Mouse (Mus musculus) intestine, embryonic 14.5 days (tissue): ENCODE results near the gene Ubr1. TPM values are rescaled to one million over a fixed set of nuclear protein-coding genes. Genes with fewer than 3 reads are reported as not detected.
A peak's percentile ranks its signal among the peaks of the same experiment; 100 is the strongest.
"Not testable (repeated sequence)": the region's sequence is repeated elsewhere in the genome, so short reads cannot be mapped to it uniquely, and the experiment has no call there.

Experiments used
- ATAC-seq: fragments of 200-750 bp; cut with Nextera tagmentation; replicated peaks from 2 replicates; pipeline ENCODE4 v1.8.0; 2017; ENCODE audit warnings: low read depth, moderate number of reproducible peaks, moderate TSS enrichment, moderate library complexity; ENCODE audit not compliant: low FRiP score, low TSS enrichment
- DNase-seq: peaks from one replicate; pipeline ENCODE4 v3.0.0-alpha.2; 2018; ENCODE audit warnings: low spot score
- H3K27ac ChIP-seq: fragments of 300-500 bp; sonication (generic); 2 replicates; pipeline ENCODE4 v1.5.1; 2014; ENCODE audit warnings: low read depth, mild to moderate bottlenecking, control low read depth
- H3K27me3 ChIP-seq: fragments of 300-500 bp; sonication (generic); replicated peaks from 2 replicates; pipeline ENCODE4 v1.6.1; 2014; ENCODE audit warnings: low read length, control low read depth; ENCODE audit not compliant: control insufficient read depth, insufficient read depth
- H3K36me3 ChIP-seq: fragments of 300-500 bp; sonication (generic); 2 replicates; pipeline ENCODE4 v1.6.1; 2014; ENCODE audit warnings: low read length, control low read depth; ENCODE audit not compliant: control insufficient read depth, insufficient read depth
- H3K4me1 ChIP-seq: fragments of 300-500 bp; sonication (generic); replicated peaks from 2 replicates; pipeline ENCODE4 v1.6.1; 2014; ENCODE audit warnings: low read length, control low read depth, mixed read lengths; ENCODE audit not compliant: control insufficient read depth, insufficient read depth
- H3K4me2 ChIP-seq: fragments of 300-500 bp; sonication (generic); 2 replicates; pipeline ENCODE4 v1.6.1; 2014; ENCODE audit warnings: low read length
- H3K4me3 ChIP-seq: fragments of 300-500 bp; sonication (generic); 2 replicates; pipeline ENCODE4 v1.5.1; 2014; ENCODE audit warnings: low read depth, low read length, control low read depth, mixed read lengths
- H3K9ac ChIP-seq: fragments of 300-500 bp; sonication (generic); 2 replicates; pipeline ENCODE4 v1.6.1; 2014; ENCODE audit warnings: mild to moderate bottlenecking, low read length
- H3K9me3 ChIP-seq: fragments of 300-500 bp; sonication (generic); 2 replicates; pipeline ENCODE4 v1.6.1; 2016; ENCODE audit warnings: low read length, control low read depth; ENCODE audit not compliant: control insufficient read depth
- WGBS: fragments of 180-500 bp; shearing (Covaris S2); extraction: QIAGEN DNeasy Blood & Tissue Kit; methylation state at CpG from one replicate; pipeline ENCODE4 v1.1.7; 2014; 5-methylcytosine and 5-hydroxymethylcytosine counted together
- polyA plus RNA-seq: library from polyadenylated mRNA; unstranded; fragments of >200 nt; fragmentation: Nextera tagmentation; extraction: Ambion mirVana; gene quantifications from 2 replicates; pipeline ENCODE4 v1.2.1, GENCODE M21; 2014

The Ubr1 gene
- polyA plus RNA-seq, 1 experiment from 2014 or later, result 22.3 TPM

GRCm38 (mm10) chr2:120979819-120980218 is 9.3 kb upstream of the Ubr1 start:
- no peaks in the 10 kb centered on the region for H3K36me3 ChIP-seq
- no peaks in the 10 kb centered on the region for H3K9me3 ChIP-seq
- DNase-seq (no peak), ATAC-seq (no peak)
- H3K27ac ChIP-seq, result no peak overlapping the region
- no peak overlapping the region for H3K4me2 ChIP-seq
- no peaks in the 10 kb centered on the region for H3K27me3 ChIP-seq
- WGBS, result 86% methylated on average over 1 of the region's 1 CpGs
- H3K9ac ChIP-seq, result no peak overlapping the region
- H3K4me3 ChIP-seq, result no peak overlapping the region
- no peaks in the 10 kb centered on the region for H3K4me1 ChIP-seq

GRCm38 (mm10) chr2:120978693-120979037 is 8.2 kb upstream of the Ubr1 start:
- 60% methylated on average over 2 of the region's 2 CpGs for WGBS
- H3K4me2 ChIP-seq, result no peak overlapping the region
- H3K9me3 ChIP-seq, result no peaks in the 10 kb centered on the region
- no peak overlapping the region for H3K9ac ChIP-seq
- ATAC-seq (no peak), DNase-seq (no peak)
- no peaks in the 10 kb centered on the region for H3K36me3 ChIP-seq
- H3K27ac ChIP-seq, result no peak overlapping the region
- no peaks in the 10 kb centered on the region for H3K4me1 ChIP-seq
- no peak overlapping the region for H3K4me3 ChIP-seq
- no peaks in the 10 kb centered on the region for H3K27me3 ChIP-seq

GRCm38 (mm10) chr2:120977926-120978692 is 7.6 kb upstream of the Ubr1 start:
- Histone ChIP-seq H3K36me3 (no peaks in the 10 kb centered on the region), H3K27me3 (0 out of 2 replicates have a peak, but pooled peaks cover 2% of the 10 kb centered on the region), H3K4me1 (no peaks in the 10 kb centered on the region), H3K4me2 (peak overlapping the region; percentile 95), H3K9ac (no peak overlapping the region), H3K4me3 (peak overlapping the region; percentile 64), H3K9me3 (no peaks in the 10 kb centered on the region), H3K27ac (no peak overlapping the region)
- DNase-seq (no peak), ATAC-seq (no peak)
- 80% methylated on average over 8 of the region's 8 CpGs for WGBS

- Histone ChIP-seq H3K9me3 (no peaks in the 10 kb centered on the region), H3K4me1 (no peaks in the 10 kb centered on the region), H3K9ac (peak within 1 kb of the TSS; percentile 82), H3K27ac (peak within 1 kb of the TSS; percentile 54; the same call in 1 of the 2 replicates), H3K4me3 (peak within 1 kb of the TSS; percentile 64), H3K36me3 (no peaks in the 10 kb centered on the region), H3K27me3 (0 out of 2 replicates have a peak, but pooled peaks cover 4% of the 10 kb centered on the region), H3K4me2 (peak within 1 kb of the TSS; percentile 95)
- under 1% methylated on average over 67 of the region's 71 CpGs for WGBS
- ATAC-seq (peak; percentile 81), DNase-seq (peak; percentile 86)
Observed at GRCm38 (mm10) chr2:120976990-120977925, 6.7 kb upstream of the Ubr1 start, which contains the start of gene Tmem62. TSS of gene Tmem62 (plus strand) at chr2:120977017.

GRCm38 (mm10) chr2:120976308-120976707 is 5.8 kb upstream of the Ubr1 start:
- Histone ChIP-seq H3K27ac (no peak overlapping the region), H3K9ac (no peak overlapping the region), H3K9me3 (no peaks in the 10 kb centered on the region), H3K4me2 (peak overlapping the region; percentile 95), H3K4me3 (no peak overlapping the region), H3K36me3 (no peaks in the 10 kb centered on the region), H3K4me1 (no peaks in the 10 kb centered on the region), H3K27me3 (0 out of 2 replicates have a peak, but pooled peaks cover 4% of the 10 kb centered on the region)
- WGBS, result 60% methylated on average over 4 of the region's 4 CpGs
- ATAC-seq, result no peak
- DNase-seq, result no peak

GRCm38 (mm10) chr2:120972964-120973363 is 2.4 kb upstream of the Ubr1 start:
- no peak overlapping the region for H3K27ac ChIP-seq
- 19% methylated on average over 5 of the region's 5 CpGs for WGBS
- H3K9me3 ChIP-seq, result no peaks in the 10 kb centered on the region
- H3K4me2 ChIP-seq, result no peak overlapping the region
- DNase-seq, result no peak
- no peaks in the 10 kb centered on the region for H3K36me3 ChIP-seq
- H3K9ac ChIP-seq, result no peak overlapping the region
- 0 out of 2 replicates have a peak, but pooled peaks cover 7% of the 10 kb centered on the region for H3K4me1 ChIP-seq
- no peak overlapping the region for H3K4me3 ChIP-seq
- 0 out of 2 replicates have a peak, but pooled peaks cover 4% of the 10 kb centered on the region for H3K27me3 ChIP-seq
- ATAC-seq, result no peak

GRCm38 (mm10) chr2:120972257-120972656 is 1.7 kb upstream of the Ubr1 start:
- not testable (repeated sequence) for H3K36me3 ChIP-seq, H3K4me1 ChIP-seq, H3K27ac ChIP-seq, DNase-seq, H3K27me3 ChIP-seq, H3K4me3 ChIP-seq, H3K4me2 ChIP-seq, ATAC-seq, H3K9ac ChIP-seq, H3K9me3 ChIP-seq
- WGBS, result 95% methylated on average over 8 of the region's 8 CpGs

- H3K4me3 ChIP-seq, result no peak overlapping the region
- WGBS, result 82% methylated on average over 4 of the region's 4 CpGs
Observed at GRCm38 (mm10) chr2:120971766-120972165, 1.3 kb upstream of the Ubr1 start.

More at GRCm38 (mm10) chr2:120971766-120972165, 1.3 kb upstream of the Ubr1 start:
- Histone ChIP-seq H3K9ac (no peak overlapping the region), H3K9me3 (no peaks in the 10 kb centered on the region), H3K27ac (no peak overlapping the region), H3K4me2 (no peak overlapping the region), H3K36me3 (no peaks in the 10 kb centered on the region), H3K27me3 (0 out of 2 replicates have a peak, but pooled peaks cover 4% of the 10 kb centered on the region), H3K4me1 (0 out of 2 replicates have a peak, but pooled peaks cover 7% of the 10 kb centered on the region)
- ATAC-seq (no peak), DNase-seq (no peak)
